Mouse (Mus musculus) bone marrow macrophage, adult 2 months (primary cell): Measurements from ENCODE around the gene Hacd3. TPM values are rescaled to one million over a fixed set of nuclear protein-coding genes. Genes with fewer than 3 reads are reported as not detected.
"Not testable (repeated sequence)": the region's sequence is repeated elsewhere in the genome, so short reads cannot be mapped to it uniquely, and the experiment has no call there.

Experiments used
- H3K27ac ChIP-seq: 2 replicates; pipeline ENCODE4 v1.5.1; 2012; ENCODE audit warnings: low read depth, low read length; ENCODE audit not compliant: insufficient read depth
- H3K4me1 ChIP-seq: 2 replicates; pipeline ENCODE4 v1.6.1; 2012; ENCODE audit warnings: low read length; ENCODE audit not compliant: control insufficient read depth, insufficient read depth
- H3K4me3 ChIP-seq: 2 replicates; pipeline ENCODE4 v1.5.1; 2012; ENCODE audit warnings: mild to moderate bottlenecking, low read length, moderate library complexity; ENCODE audit not compliant: insufficient read depth
- CTCF ChIP-seq: IDR thresholded peaks from 2 replicates; pipeline ENCODE4 v1.5.1; 2012; ENCODE audit warnings: low read depth, mild to moderate bottlenecking, low read length, moderate library complexity
- POLR2A ChIP-seq: IDR thresholded peaks from 2 replicates; pipeline ENCODE4 v1.6.1; 2012; ENCODE audit warnings: mild to moderate bottlenecking, low read depth, low read length, borderline replicate concordance
- polyA plus RNA-seq: library from polyadenylated mRNA; stranded (reverse); fragments of >200 nt; gene quantifications from 2 replicates; pipeline ENCODE4 v1.2.4, GENCODE M21; 2012; ENCODE audit not compliant: missing spikeins, insufficient read depth, insufficient read length

The Hacd3 gene
- polyA plus RNA-seq, 1 experiment: 27.7 TPM

DNA sequence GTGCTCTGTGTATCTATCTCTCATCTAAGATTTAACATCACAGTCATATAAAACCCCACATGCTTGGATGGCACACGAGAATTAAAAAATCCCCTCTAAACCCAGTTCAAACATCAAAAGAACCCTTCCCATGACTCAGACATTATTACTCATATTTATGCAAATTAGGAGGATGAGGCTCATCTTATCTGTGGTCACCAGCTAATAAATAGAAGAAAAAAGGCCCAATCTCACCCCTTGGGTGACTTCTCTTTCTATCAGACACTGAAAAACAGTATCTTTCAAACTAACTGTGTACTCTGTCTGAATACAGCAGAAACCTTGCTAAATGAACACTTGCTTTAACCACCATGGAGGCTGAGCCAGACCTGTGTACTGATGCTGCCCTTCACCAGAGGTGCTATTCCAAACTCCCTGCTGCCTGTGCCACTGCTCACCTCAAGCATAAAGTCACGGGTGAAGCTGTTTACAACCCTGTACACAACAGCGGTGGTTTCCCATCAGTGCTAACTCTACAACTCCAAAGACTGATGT lies 2.8 kb downstream of the Hacd3 start:
- Histone ChIP-seq H3K4me1 (peaks cover 54% of the 10 kb centered on the region), H3K4me3 (no peak overlapping the region), H3K27ac (no peak overlapping the region)
- TF ChIP-seq CTCF (no peak), POLR2A (no peak)

DNA sequence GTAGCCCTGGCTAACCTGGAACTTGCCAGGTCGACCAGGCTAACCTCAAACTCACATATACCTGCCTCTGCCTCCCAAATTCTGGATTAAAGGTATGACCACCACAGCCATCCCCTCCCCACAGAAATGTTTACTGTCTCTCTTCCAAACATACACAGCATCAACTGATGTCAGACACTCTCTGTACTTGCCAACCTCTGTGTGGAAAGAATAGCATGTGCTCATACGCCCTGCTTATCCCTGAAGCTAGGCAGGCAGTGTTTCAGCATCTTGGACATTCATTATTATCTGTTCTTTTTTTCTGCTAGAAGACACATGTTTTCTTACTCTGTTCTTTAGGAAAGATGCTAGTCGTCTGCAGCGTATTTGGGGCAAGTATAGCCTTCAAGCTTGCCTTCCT lies 3.6 kb downstream of the Hacd3 start:
- TF ChIP-seq CTCF: no peak
- no peak for TF ChIP-seq POLR2A
- peaks cover 57% of the 10 kb centered on the region for H3K4me1 ChIP-seq
- no peak overlapping the region for H3K4me3 ChIP-seq
- H3K27ac ChIP-seq: no peak overlapping the region

DNA sequence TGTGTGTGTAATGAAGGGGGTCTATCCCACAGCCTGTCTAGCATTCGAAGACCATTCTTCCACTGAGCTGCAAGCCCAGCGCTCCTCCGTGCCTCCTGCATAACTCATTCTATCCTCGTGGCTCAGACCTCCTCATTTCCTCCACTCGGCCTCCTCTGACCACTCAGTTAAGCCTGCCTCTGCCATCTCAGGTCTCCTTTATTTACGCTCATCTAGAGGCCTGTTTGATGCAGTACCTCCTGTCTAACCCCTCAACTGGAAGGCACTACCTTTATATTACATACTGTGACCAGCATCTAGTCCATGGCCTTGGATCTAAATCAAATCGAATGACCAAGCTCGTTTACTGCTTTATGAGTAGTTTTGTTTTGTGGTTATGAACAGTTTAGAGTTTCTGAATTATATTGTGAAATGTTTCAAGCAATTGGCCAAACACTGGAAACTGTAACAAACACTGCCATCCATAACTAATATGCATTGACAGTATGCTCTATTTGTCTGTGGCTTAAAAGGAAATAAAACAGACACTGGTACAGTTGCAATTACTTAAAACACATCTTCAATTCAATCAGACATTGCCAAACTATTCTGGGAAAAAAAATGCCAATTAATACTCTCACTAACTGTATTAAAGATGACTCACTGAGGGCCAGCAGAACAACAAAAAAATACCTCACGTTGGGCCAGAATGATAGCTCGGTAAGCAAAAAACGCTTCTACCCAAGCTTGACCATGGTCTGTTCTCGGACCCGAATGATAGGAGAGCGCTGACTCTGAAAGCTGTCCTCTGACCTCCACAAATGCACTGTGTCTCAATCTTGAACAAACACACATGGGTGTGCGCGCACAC lies 4.3 kb downstream of the Hacd3 start:
- Histone ChIP-seq H3K27ac (no peak overlapping the region), H3K4me1 (peaks cover 51% of the 10 kb centered on the region), H3K4me3 (no peak overlapping the region)
- no peak for TF ChIP-seq CTCF
- no peak for TF ChIP-seq POLR2A

DNA sequence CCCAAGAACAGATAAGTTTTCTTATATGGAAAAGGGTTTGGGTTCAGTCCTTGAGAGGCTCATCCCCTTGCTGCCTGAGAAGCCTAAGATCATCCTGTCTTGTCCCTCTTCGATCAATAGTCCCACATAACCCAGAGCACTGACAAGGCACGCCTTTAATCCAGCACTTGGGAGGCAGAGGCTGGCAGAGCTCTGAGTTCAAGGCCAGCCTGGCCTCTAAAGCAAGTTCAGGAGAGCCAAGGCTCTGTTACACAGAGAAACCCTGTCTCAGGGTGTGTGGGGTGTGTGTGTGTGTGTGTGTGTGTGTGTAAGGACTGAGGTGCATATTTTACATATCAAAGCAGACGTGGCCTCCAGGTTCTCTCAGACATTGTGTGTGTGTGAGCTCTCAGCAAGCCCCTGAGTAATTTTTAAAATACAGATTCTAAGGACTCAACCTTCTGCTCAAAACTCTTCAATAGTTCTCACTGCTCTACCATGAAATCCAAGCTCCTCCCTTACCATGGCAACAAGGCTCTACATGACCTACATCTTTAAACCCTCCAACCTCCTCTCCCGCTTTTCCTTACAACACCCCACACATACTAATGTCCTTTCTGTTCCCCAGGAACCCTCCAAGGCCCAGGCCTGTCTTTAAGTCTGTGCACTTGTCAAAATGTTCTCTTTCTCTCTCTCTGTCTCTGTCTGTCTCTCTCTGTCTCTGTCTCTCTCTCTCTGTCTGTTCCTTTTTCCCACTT lies 5.1 kb downstream of the Hacd3 start:
- no peak overlapping the region for H3K27ac ChIP-seq
- TF ChIP-seq POLR2A: no peak
- TF ChIP-seq CTCF: no peak

DNA sequence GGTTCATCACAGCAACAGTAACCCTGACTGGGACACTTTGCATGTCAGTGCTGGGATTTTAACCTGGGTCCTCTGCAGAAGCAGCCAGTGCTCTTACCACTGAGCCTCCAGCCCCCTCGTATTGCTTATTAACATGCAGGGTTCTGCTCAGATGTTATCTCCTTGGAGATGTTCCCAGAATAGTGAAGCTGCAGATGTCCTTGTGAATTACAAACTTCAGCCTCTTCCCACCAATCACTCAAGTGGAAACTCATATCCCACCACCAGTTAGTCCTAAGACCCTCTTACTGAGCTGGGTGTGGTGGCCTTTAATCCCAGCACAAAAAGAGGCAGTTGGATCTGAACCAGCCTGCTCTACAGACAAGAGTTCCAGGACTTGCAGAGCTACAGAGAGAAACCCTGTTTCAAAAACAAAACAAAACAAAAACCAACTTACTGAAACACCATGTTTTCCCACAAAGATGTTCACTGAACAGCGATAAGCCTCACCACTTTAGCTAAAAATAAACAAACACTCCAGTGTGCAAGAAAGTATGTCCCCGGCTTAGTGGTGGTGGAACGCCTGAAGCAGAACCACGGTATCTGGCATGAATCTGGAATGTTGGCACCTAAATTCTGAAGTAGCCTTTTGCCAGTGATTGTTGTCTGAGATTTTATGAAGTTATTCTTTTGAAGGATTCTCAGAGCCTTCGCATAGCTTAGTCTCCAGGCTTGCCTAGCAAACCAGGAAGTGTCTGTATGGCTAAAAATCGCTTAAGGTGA lies 5.9 kb downstream of the Hacd3 start:
- Histone ChIP-seq H3K4me3 (no peak overlapping the region), H3K4me1 (peaks cover 59% of the 10 kb centered on the region), H3K27ac (no peak overlapping the region)
- TF ChIP-seq POLR2A (no peak), CTCF (no peak)

More for the DNA sequence above, 5.1 kb downstream of the Hacd3 start:
- peaks cover 51% of the 10 kb centered on the region for H3K4me1 ChIP-seq
- no peak overlapping the region for H3K4me3 ChIP-seq

DNA sequence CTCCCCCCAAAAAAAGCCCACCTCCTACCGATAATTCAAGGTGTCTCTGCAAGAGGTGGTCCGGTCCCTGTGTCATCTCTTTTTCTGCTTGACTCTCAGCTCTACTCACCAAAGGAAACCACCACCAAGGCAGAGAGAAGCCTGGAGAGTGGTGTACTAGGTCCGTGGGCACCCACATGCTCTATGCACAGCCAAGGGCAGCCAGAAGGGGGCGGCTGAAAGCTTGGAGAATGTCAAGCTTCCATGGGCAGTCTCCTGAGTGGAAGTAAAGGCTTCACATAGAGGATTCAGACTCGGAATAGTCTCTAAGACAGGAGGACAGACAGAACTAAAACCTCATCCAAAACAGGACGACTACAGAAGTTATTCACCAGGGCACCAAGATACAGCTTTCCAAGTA lies 10.2 kb downstream of the Hacd3 start:
- TF ChIP-seq CTCF (peak; percentile 34; the same call in 1 of the 2 replicates), POLR2A (no peak)
- Histone ChIP-seq H3K4me1 (peaks cover 29% of the 10 kb centered on the region), H3K27ac (no peak overlapping the region), H3K4me3 (no peak overlapping the region)

DNA sequence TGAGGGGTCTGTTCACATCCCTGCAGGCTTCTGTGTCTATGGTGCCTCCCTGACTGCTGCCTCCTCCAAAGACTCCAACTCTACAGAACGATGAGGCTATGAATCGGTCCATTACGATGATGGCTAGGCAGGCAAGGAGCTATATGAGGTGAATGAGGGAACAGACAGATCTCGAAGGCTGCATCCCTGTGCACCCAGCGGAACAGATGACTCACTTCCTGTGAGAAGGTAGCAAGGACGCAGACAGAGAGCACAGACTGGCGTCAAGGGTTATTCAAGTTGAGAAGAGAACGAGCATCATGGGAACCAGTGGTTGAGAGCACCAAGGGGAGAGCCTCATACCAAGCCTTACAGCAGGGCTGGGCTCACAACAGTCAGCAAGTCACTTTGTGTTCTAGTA lies 10.9 kb downstream of the Hacd3 start:
- Histone ChIP-seq H3K27ac (no peak overlapping the region), H3K4me1 (peaks cover 28% of the 10 kb centered on the region), H3K4me3 (no peak overlapping the region)
- TF ChIP-seq POLR2A (no peak), CTCF (no peak)

DNA sequence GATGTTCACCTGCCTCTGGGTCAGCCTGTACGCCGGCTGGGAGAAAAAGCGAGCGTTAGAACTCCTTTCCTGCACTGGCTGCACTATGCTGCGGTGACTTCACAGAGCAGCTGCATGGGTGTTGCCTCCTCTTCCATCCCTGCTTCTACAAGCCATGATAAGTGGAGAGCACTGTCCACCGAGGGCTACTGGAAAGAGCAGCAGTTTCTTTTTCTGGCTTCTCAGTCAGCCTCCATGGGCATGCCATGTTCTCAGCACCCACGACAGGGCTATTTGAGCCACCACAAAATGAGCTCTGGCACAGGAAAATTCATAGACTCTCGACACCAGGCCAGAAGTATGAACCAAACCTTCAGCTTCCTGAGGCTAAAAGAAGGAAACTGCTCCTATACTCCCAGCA lies 15.8 kb downstream of the Hacd3 start:
- H3K4me3 ChIP-seq: no peak overlapping the region
- peaks cover 11% of the 10 kb centered on the region for H3K4me1 ChIP-seq
- H3K27ac ChIP-seq: no peak overlapping the region
- TF ChIP-seq POLR2A: no peak
- no peak for TF ChIP-seq CTCF

DNA sequence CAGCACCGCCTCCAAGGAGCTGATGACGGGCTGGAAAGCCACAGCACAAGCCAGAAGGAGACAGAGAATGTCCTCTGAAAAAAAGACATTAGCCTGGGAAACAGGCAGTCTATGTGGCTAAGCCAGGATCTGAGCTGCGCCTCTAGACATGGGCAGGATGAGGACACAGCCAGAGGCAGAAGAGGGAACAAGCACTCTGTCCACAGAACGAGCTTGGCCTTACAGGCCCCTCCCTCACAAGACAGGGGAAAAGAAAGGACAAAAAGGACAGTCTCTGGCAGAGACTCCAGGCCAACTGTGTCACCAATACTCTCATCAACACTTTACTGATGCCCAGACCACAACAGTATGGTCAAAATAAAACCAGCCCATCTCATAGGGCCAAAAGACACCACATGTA lies 20.0 kb downstream of the Hacd3 start:
- H3K27ac ChIP-seq: 0 out of 2 replicates have a peak overlapping the region, but pooled peaks have one; percentile 17
- TF ChIP-seq POLR2A (no peak), CTCF (no peak)
- peaks cover 7% of the 10 kb centered on the region for H3K4me1 ChIP-seq
- H3K4me3 ChIP-seq: no peak overlapping the region

DNA sequence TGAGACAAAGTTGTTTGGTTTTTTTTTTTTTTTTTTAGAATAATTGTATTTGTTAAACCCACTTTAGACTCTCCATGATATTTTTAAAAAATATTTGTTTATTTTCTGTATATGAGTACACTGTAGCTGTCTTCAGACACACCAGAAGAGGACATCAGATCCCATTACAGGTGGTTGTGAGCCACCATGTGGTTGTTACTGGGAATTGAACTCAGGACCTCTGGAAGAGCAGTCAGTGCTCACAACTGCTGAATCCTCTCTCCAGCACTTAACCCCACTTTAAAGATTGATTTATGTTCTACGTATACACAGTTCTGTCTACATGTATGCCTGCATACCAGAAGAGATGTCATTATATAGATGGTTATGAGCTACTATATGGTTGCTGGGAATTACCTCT lies 26.0 kb downstream of the Hacd3 start:
- not testable (repeated sequence) for H3K4me3 ChIP-seq, H3K4me1 ChIP-seq, H3K27ac ChIP-seq
